11 mouse cellular contexts compared by ENCODE assay signal in the genomic region with DNA sequence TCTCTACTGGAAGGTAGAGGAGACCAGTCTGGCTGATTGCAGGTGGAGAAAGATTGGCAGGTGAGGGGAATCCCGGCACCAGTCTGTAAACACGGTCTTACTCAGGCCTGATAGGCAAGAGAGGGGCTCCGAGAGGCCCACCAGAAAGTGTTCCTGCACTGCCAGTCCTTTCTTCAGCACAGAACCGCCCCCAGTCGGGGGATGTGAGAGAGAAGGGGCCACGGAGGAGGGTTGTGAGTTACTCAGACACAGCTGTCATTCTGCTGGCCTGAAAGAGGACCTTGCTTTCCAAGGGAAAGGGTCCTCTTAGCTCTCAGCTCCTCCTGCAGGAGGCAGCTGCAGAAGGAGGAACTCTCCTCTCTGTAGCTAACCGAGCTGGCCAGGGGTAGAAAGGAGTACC. TPM values are rescaled to one million over a fixed set of nuclear protein-coding genes. Genes with fewer than 3 reads are reported as not detected.
DNase-seq lines count a peak whose midpoint lies in the region; ATAC-seq and TF ChIP-seq lines count a peak whose summit lies in the region.
"Had no signal": no experiment of that assay in that cellular context is flagged by ENCODE, and none has a peak within 500 bp of the region (broad histone marks: within the 10 kb centered on the region; RNA-seq: fewer than 3 reads in every experiment).

No protein-coding gene starts in this region.

- intact Hi-C loops in gastrocnemius, adult 2 months (cut with DNase I): no loop called here

- H3K4me3 ChIP-seq in forebrain, embryonic 13.5 days: no peak overlapping the region
- H3K4me3 ChIP-seq in forebrain, embryonic 16.5 days (replicated peaks; ENCODE audit: low read length): no peak overlapping the region
- H3K4me3 ChIP-seq in cortical plate, adult 2 months (ENCODE audit: insufficient read depth, low read length): peak overlapping the region; percentile 84
- H3K4me3 ChIP-seq in hindbrain, embryonic 15.5 days: peak overlapping the region; percentile 64
- peak overlapping the region; percentile 63 for H3K4me3 ChIP-seq in midbrain, embryonic 16.5 days (ENCODE audit: low read depth, low read length)
- H3K4me3 ChIP-seq in gastrocnemius, adult 2 months: no peak overlapping the region

- H3K4me1 ChIP-seq in forebrain, embryonic 13.5 days: peaks cover 4% of the 10 kb centered on the region; the same call in 1 of the 2 replicates
- H3K4me1 ChIP-seq in forebrain, embryonic 16.5 days (replicated peaks; ENCODE audit: control insufficient read depth, insufficient read depth, low read length): peaks cover 6% of the 10 kb centered on the region
- H3K4me1 ChIP-seq in cortical plate, adult 2 months (ENCODE audit: control insufficient read depth, insufficient read depth, low read length): peaks cover 6% of the 10 kb centered on the region
- H3K4me1 ChIP-seq in hindbrain, embryonic 15.5 days (replicated peaks): peaks cover 16% of the 10 kb centered on the region
- H3K4me1 ChIP-seq in midbrain, embryonic 16.5 days (ENCODE audit: control insufficient read depth, insufficient read depth, low read length): peaks cover 3% of the 10 kb centered on the region

- peak overlapping the region; percentile 97 for H3K4me2 ChIP-seq in forebrain, embryonic 13.5 days
- no peak overlapping the region for H3K4me2 ChIP-seq in forebrain, embryonic 16.5 days (ENCODE audit: low read length)
- peak overlapping the region; percentile 97 for H3K4me2 ChIP-seq in hindbrain, embryonic 15.5 days
- H3K4me2 ChIP-seq in midbrain, embryonic 16.5 days (ENCODE audit: low read length): peak overlapping the region; percentile 99

- DNase-seq in gastrocnemius, postnatal 10 days: no peak
- DNase-seq in gastrocnemius, adult 2 months: no peak
- DNase-seq in Muller cell, postnatal 12 days (ENCODE audit: inconsistent ontology term): no peak
- DNase-seq: liver had no signal

- no peak for TF ChIP-seq POLR2A in cortical plate, adult 2 months (IDR thresholded peaks at IDR 0.05; ENCODE audit: extremely low read depth, insufficient read depth, low read length)

- WGBS in forebrain, embryonic 13.5 days: 18% methylated on average over 7 of the region's 7 CpGs
- 16% methylated on average over 7 of the region's 7 CpGs for WGBS in forebrain, embryonic 16.5 days
- WGBS in hindbrain, embryonic 15.5 days: 23% methylated on average over 7 of the region's 7 CpGs
- 33% methylated on average over 7 of the region's 7 CpGs for WGBS in midbrain, embryonic 16.5 days

- peaks cover 32% of the 10 kb centered on the region for H3K27me3 ChIP-seq in forebrain, embryonic 13.5 days
- H3K27me3 ChIP-seq in forebrain, embryonic 16.5 days (replicated peaks; ENCODE audit: control insufficient read depth, insufficient read depth, low read length): peaks cover 12% of the 10 kb centered on the region
- peaks cover 5% of the 10 kb centered on the region; the same call in 1 of the 2 replicates for H3K27me3 ChIP-seq in hindbrain, embryonic 15.5 days
- peaks cover 4% of the 10 kb centered on the region; the same call in 1 of the 2 replicates for H3K27me3 ChIP-seq in midbrain, embryonic 16.5 days (ENCODE audit: control insufficient read depth, insufficient read depth, low read depth, low read length)

- H3K9me3 ChIP-seq in forebrain, embryonic 13.5 days (replicated peaks): no peaks in the 10 kb centered on the region
- H3K9me3 ChIP-seq in forebrain, embryonic 16.5 days (ENCODE audit: control insufficient read depth, low read length): no peaks in the 10 kb centered on the region
- no peaks in the 10 kb centered on the region for H3K9me3 ChIP-seq in hindbrain, embryonic 15.5 days
- no peaks in the 10 kb centered on the region for H3K9me3 ChIP-seq in midbrain, embryonic 16.5 days (replicated peaks; ENCODE audit: control insufficient read depth, low read length, poor library complexity, severe bottlenecking)

- H3K27ac ChIP-seq in forebrain, embryonic 13.5 days: no peak overlapping the region
- no peak overlapping the region for H3K27ac ChIP-seq in forebrain, embryonic 16.5 days (ENCODE audit: low read length)
- H3K27ac ChIP-seq in cortical plate, adult 2 months (ENCODE audit: insufficient read depth, low read length): peak overlapping the region; percentile 81; the same call in 1 of the 2 replicates
- H3K27ac ChIP-seq in hindbrain, embryonic 15.5 days (replicated peaks): no peak overlapping the region
- no peak overlapping the region for H3K27ac ChIP-seq in midbrain, embryonic 16.5 days (ENCODE audit: low read length)
- H3K27ac ChIP-seq in gastrocnemius, adult 2 months: no peak overlapping the region

- TF ChIP-seq CTCF in cortical plate, adult 2 months (IDR thresholded peaks at IDR 0.05; ENCODE audit: extremely low read depth, insufficient read depth, low read length): no peak
- TF ChIP-seq CTCF in gastrocnemius, adult 2 months (IDR thresholded peaks at IDR 0.05): no peak

- ATAC-seq in forebrain, embryonic 13.5 days: no peak
- ATAC-seq in forebrain, embryonic 16.5 days: no peak
- no peak for ATAC-seq in hindbrain, embryonic 15.5 days (ENCODE audit: low FRiP score, low read depth)
- ATAC-seq in midbrain, embryonic 16.5 days: no peak

- no peak overlapping the region for H3K9ac ChIP-seq in forebrain, embryonic 13.5 days
- no peak overlapping the region for H3K9ac ChIP-seq in forebrain, embryonic 16.5 days (replicated peaks; ENCODE audit: low read depth, low read length)
- H3K9ac ChIP-seq in hindbrain, embryonic 15.5 days: no peak overlapping the region
- H3K9ac ChIP-seq in midbrain, embryonic 16.5 days (ENCODE audit: low read depth, low read length): peak overlapping the region; percentile 48; the same call in 1 of the 2 replicates

- H3K36me3 ChIP-seq in forebrain, embryonic 13.5 days (ENCODE audit: poor library complexity, severe bottlenecking): no peaks in the 10 kb centered on the region
- H3K36me3 ChIP-seq in forebrain, embryonic 16.5 days (ENCODE audit: control insufficient read depth, insufficient read depth): no peaks in the 10 kb centered on the region
- H3K36me3 ChIP-seq in hindbrain, embryonic 15.5 days: no peaks in the 10 kb centered on the region
- no peaks in the 10 kb centered on the region for H3K36me3 ChIP-seq in midbrain, embryonic 16.5 days (ENCODE audit: control insufficient read depth, insufficient read depth, low read length)

RNA-seq across cellular contexts. Expression of gene Slc35f3, which starts 1.0 kb away (rescaled TPM):
- 0.18 and 0.26 TPM in 2 replicates for polyA plus RNA-seq in forebrain, embryonic 13.5 days (2015; fragmentation: Nextera tagmentation; extraction: Ambion mirVana)
- 1.0 and 1.2 TPM in 2 replicates for polyA plus RNA-seq in forebrain, embryonic 16.5 days (2015; fragmentation: Nextera tagmentation; extraction: Ambion mirVana)
- 11.7 and 11.9 TPM in 2 replicates for polyA plus RNA-seq in cortical plate, adult 2 months (2012; rRNA removed)
- polyA plus RNA-seq in hindbrain, embryonic 15.5 days (2015; fragmentation: Nextera tagmentation; extraction: Ambion mirVana): 2.9 and 3.7 TPM in 2 replicates
- 2.0 and 2.5 TPM in 2 replicates for polyA plus RNA-seq in midbrain, embryonic 16.5 days (2015; fragmentation: Nextera tagmentation; extraction: Ambion mirVana)
- under 1 TPM; 0.25 to 0.35 TPM for total RNA-seq in gastrocnemius, postnatal 10 days (2021)
- not detected for total RNA-seq in gastrocnemius, adult 2 months (2021)
- total RNA-seq: megakaryocyte-erythroid progenitor cell, adult 5-6 weeks had no signal
- polyA plus RNA-seq: heart, postnatal 0 days had no signal

Comparison
In these comparisons a context has a peak if more than half of its experiments do, and no peak if none do; other contexts are left out.
1. H3K4me3 ChIP-seq: peak in cortical plate, adult 2 months (single experiment), hindbrain, embryonic 15.5 days (single experiment) and midbrain, embryonic 16.5 days (single experiment); none in forebrain, embryonic 13.5 days (single experiment), forebrain, embryonic 16.5 days (single experiment) and gastrocnemius, adult 2 months (single experiment).